Mouse (Mus musculus) testis, adult 2 months (tissue): ENCODE data around the gene Ppp2ca.

ENCODE experiments used
- CTCF ChIP-seq: fragments of 200-500 bp; IDR thresholded peaks from 2 replicates; pipeline ENCODE4 v1.5.1; 2012; ENCODE audit warnings: low read depth, mild to moderate bottlenecking, inconsistent platforms, low read length, moderate library complexity; ENCODE audit not compliant: control insufficient read depth, insufficient read depth, insufficient replicate concordance
- POLR2A ChIP-seq: fragments of 200-500 bp; IDR thresholded peaks from 2 replicates; pipeline ENCODE4 v1.6.1; 2012; ENCODE audit warnings: low read depth, mild to moderate bottlenecking, inconsistent platforms, low read length, moderate library complexity; ENCODE audit not compliant: control insufficient read depth

- no peak for TF ChIP-seq CTCF
- no peak for TF ChIP-seq POLR2A
These were observed 30.7 kb downstream of the Ppp2ca start for GRCm38 (mm10) chr11:52129171-52129570.
